Mouse (Mus musculus) heart, embryonic 14.5 days (tissue): ENCODE results near the gene Pbx1. TPM values are rescaled to one million over a fixed set of nuclear protein-coding genes. Genes with fewer than 3 reads are reported as not detected.

Experiments
- ATAC-seq: fragments of 200-750 bp; cut with Nextera tagmentation; 2 replicates; pipeline ENCODE4 v1.8.0; 2017; ENCODE audit warnings: low read depth, moderate TSS enrichment; ENCODE audit not compliant: insufficient number of reproducible peaks, insufficient read depth, low FRiP score
- H3K27ac ChIP-seq, 2 experiments: fragments of 200-500 bp in 1 of 2; fragments of 300-500 bp in 1 of 2; sonication (generic) in 1 of 2; replicated peaks in 1 of 2; 2 replicates each; pipeline ENCODE4 v1.5.1; 2012 to 2014; ENCODE audit warnings: low read depth in 2 of 2, low read length in 2 of 2, control low read depth in 1 of 2, mild to moderate bottlenecking in 1 of 2, mixed read lengths in 1 of 2; ENCODE audit not compliant: control insufficient read depth in 1 of 2, insufficient read depth in 1 of 2
- H3K27me3 ChIP-seq: fragments of 300-500 bp; sonication (generic); 2 replicates; pipeline ENCODE4 v1.6.1; 2014; ENCODE audit warnings: mild to moderate bottlenecking, low read length, control low read depth; ENCODE audit not compliant: control insufficient read depth, insufficient read depth
- H3K36me3 ChIP-seq: fragments of 300-500 bp; sonication (generic); 2 replicates; pipeline ENCODE4 v1.6.1; 2014; ENCODE audit warnings: mild to moderate bottlenecking, control low read depth, low read length, mixed read lengths; ENCODE audit not compliant: control insufficient read depth, insufficient read depth
- H3K4me1 ChIP-seq, 2 experiments: fragments of 200-500 bp in 1 of 2; fragments of 300-500 bp in 1 of 2; sonication (generic) in 1 of 2; 2 replicates each; pipeline ENCODE4 v1.6.1; 2012 to 2014; ENCODE audit warnings: low read length in 2 of 2, control low read depth in 1 of 2, mixed read lengths in 1 of 2; ENCODE audit not compliant: control insufficient read depth in 2 of 2, insufficient read depth in 2 of 2
- H3K4me2 ChIP-seq: fragments of 300-500 bp; sonication (generic); 2 replicates; pipeline ENCODE4 v1.6.1; 2014; ENCODE audit warnings: mild to moderate bottlenecking, low read length
- H3K4me3 ChIP-seq, 2 experiments: fragments of 200-500 bp in 1 of 2; fragments of 300-500 bp in 1 of 2; sonication (generic) in 1 of 2; 2 replicates each; pipeline ENCODE4 v1.5.1; 2012 to 2014; ENCODE audit warnings: low read length in 2 of 2, mild to moderate bottlenecking in 2 of 2, control low read depth in 1 of 2, low read depth in 1 of 2, moderate library complexity in 1 of 2; ENCODE audit not compliant: control insufficient read depth in 1 of 2, insufficient read depth in 1 of 2
- H3K9ac ChIP-seq: fragments of 300-500 bp; sonication (generic); 2 replicates; pipeline ENCODE4 v1.6.1; 2014; ENCODE audit warnings: mild to moderate bottlenecking, low read length
- H3K9me3 ChIP-seq: fragments of 300-500 bp; sonication (generic); 2 replicates; pipeline ENCODE4 v1.6.1; 2016; ENCODE audit warnings: low read length, control low read depth; ENCODE audit not compliant: control insufficient read depth
- WGBS: fragments of 180-500 bp; shearing (Covaris S2); extraction: QIAGEN DNeasy Blood & Tissue Kit; methylation state at CpG from one replicate; pipeline ENCODE4 v1.1.7; 2014; 5-methylcytosine and 5-hydroxymethylcytosine counted together
- polyA plus RNA-seq: library from polyadenylated mRNA; unstranded; fragments of >200 nt; fragmentation: Nextera tagmentation; extraction: Ambion mirVana; gene quantifications from 2 replicates; pipeline ENCODE4 v1.2.1, GENCODE M21; 2014

Pbx1 gene
- polyA plus RNA-seq, 1 experiment from 2014 or later: 30.7 TPM

GRCm38 (mm10) chr1:168472545-168473254 is 40.6 kb upstream of the Pbx1 start:
- Histone ChIP-seq H3K27ac (no peak overlapping the region), H3K9me3 (no peaks in the 10 kb centered on the region), H3K4me1 (peaks cover 16 to 22% of the 10 kb centered on the region in 2 experiments), H3K27me3 (no peaks in the 10 kb centered on the region), H3K4me3 (no peak overlapping the region), H3K36me3 (no peaks in the 10 kb centered on the region), H3K9ac (no peak overlapping the region), H3K4me2 (no peak overlapping the region)
- WGBS: 74% methylated on average over 6 of the region's 6 CpGs
- ATAC-seq: no peak

GRCm38 (mm10) chr1:168459426-168459825 is 27.4 kb upstream of the Pbx1 start:
- Histone ChIP-seq H3K4me2 (no peak overlapping the region), H3K9ac (no peak overlapping the region), H3K27ac (no peak overlapping the region), H3K36me3 (no peaks in the 10 kb centered on the region), H3K27me3 (no peaks in the 10 kb centered on the region), H3K4me3 (no peak overlapping the region), H3K9me3 (no peaks in the 10 kb centered on the region), H3K4me1 (no peaks in the 10 kb centered on the region)
- no peak for ATAC-seq
- WGBS: 88% methylated on average over 1 of the region's 1 CpGs

- WGBS: 53% methylated on average over 7 of the region's 7 CpGs
- Histone ChIP-seq H3K27me3 (no peaks in the 10 kb centered on the region), H3K9me3 (no peaks in the 10 kb centered on the region), H3K4me3 (no peak overlapping the region), H3K9ac (no peak overlapping the region), H3K4me2 (no peak overlapping the region), H3K36me3 (no peaks in the 10 kb centered on the region), H3K27ac (no peak overlapping the region), H3K4me1 (no peaks in the 10 kb centered on the region)
- no peak for ATAC-seq
These were observed 25.2 kb upstream of the Pbx1 start for GRCm38 (mm10) chr1:168457191-168457747.

GRCm38 (mm10) chr1:168455178-168455577 is 23.1 kb upstream of the Pbx1 start:
- no peak overlapping the region for H3K4me2 ChIP-seq
- H3K4me1 ChIP-seq: no peaks in the 10 kb centered on the region
- H3K4me3 ChIP-seq: no peak overlapping the region
- no peaks in the 10 kb centered on the region for H3K27me3 ChIP-seq
- no peaks in the 10 kb centered on the region for H3K36me3 ChIP-seq
- no peak overlapping the region for H3K27ac ChIP-seq
- 78% methylated on average over 8 of the region's 8 CpGs for WGBS
- H3K9ac ChIP-seq: no peak overlapping the region
- no peaks in the 10 kb centered on the region for H3K9me3 ChIP-seq
- no peak for ATAC-seq

GRCm38 (mm10) chr1:168433671-168434070 is 1.6 kb upstream of the Pbx1 start:
- Histone ChIP-seq H3K4me3 (no peak overlapping the region), H3K36me3 (no peaks in the 10 kb centered on the region), H3K9me3 (no peaks in the 10 kb centered on the region), H3K4me1 (no peaks in the 10 kb centered on the region), H3K9ac (no peak overlapping the region), H3K4me2 (no peak overlapping the region), H3K27ac (no peak overlapping the region), H3K27me3 (no peaks in the 10 kb centered on the region)
- ATAC-seq: no peak
- 93% methylated on average over 3 of the region's 3 CpGs for WGBS

GRCm38 (mm10) chr1:168432281-168432725 is 233 bp upstream of the Pbx1 start:
- Histone ChIP-seq H3K9ac (peak overlapping the region; percentile 75), H3K36me3 (no peaks in the 10 kb centered on the region), H3K9me3 (no peaks in the 10 kb centered on the region), H3K4me3 (peak overlapping the region; percentile 68 to 76), H3K27me3 (no peaks in the 10 kb centered on the region), H3K4me1 (peaks cover 0 to 13% of the 10 kb centered on the region in 2 experiments; a peak in 2 of 4 replicates), H3K27ac (peak overlapping the region; percentile 89 to 97), H3K4me2 (peak overlapping the region; percentile 63)
- ATAC-seq: peak; percentile 100
- under 1% methylated on average over 20 of the region's 22 CpGs for WGBS

GRCm38 (mm10) chr1:168431711-168432231 is 299 bp downstream of the Pbx1 start:
- Histone ChIP-seq H3K4me1 (peaks cover 0 to 16% of the 10 kb centered on the region in 2 experiments; a peak in 3 of 4 replicates), H3K9me3 (no peaks in the 10 kb centered on the region), H3K27ac (peak overlapping the region; percentile 89 to 97), H3K4me2 (peak overlapping the region; percentile 83), H3K27me3 (no peaks in the 10 kb centered on the region), H3K36me3 (no peaks in the 10 kb centered on the region), H3K4me3 (peak overlapping the region; percentile 57 to 68), H3K9ac (peak overlapping the region; percentile 88)
- peak; percentile 73 for ATAC-seq
- WGBS: 0% methylated on average over 14 of the region's 14 CpGs
